Mouse (Mus musculus): ENCODE measurements around the gene Mpzl2.

DNA sequence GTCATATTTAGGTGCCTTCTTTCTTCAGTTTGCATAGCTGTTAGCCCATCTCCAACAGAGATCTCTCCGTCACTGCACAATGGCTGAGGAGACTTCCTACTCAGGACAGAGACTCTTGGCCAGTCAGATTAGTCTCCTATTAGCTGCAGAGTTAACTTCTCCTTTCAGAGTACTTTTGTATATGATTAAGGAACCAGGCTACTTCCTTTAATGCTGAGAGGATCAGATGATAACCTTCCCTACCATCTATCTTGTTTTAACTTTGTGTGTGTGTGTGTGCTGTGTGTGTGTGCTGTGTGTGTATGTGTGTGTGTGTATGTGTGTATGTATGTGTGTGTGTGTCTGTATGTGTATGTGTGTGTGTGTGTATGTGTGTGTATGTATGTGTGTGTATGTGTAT lies 10.1 kb downstream of the Mpzl2 start:
- TF ChIP-seq CTCF (IDR thresholded peaks at IDR 0.05; ENCODE audit: extremely low read depth, insufficient read depth, low read length) (no peak), POLR2A (IDR thresholded peaks at IDR 0.05; ENCODE audit: extremely low read depth, insufficient read depth, low read length) (no peak)
